20 mouse cellular contexts compared by ENCODE assay signal in the genomic region with DNA sequence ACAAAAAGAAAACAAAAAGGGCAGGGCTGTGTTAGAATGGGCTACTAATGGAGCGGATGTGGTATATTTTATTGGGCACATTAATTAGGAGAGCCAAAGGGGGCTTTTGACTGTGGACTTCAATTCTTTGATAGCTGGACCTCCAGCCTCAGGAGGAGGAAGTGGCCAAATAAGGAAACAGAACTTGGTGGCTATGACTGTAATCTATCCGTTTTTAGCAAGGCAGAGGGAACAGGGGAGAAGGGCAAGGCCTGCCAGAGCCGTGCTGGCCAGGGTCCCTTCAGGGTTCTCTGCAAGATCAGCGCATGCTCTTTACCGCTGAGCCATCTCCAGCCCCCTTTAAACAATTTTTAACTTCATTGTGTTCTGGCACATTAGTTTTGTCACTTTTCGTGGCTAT.
DNase-seq lines count a peak whose midpoint lies in the region; ATAC-seq and TF ChIP-seq lines count a peak whose summit lies in the region.
"Had no signal": no experiment of that assay in that cellular context is flagged by ENCODE, and none has a peak within 500 bp of the region (broad histone marks: within the 10 kb centered on the region; RNA-seq: fewer than 3 reads in every experiment).

No protein-coding gene starts in this region.

- dilution Hi-C loops in CH12.LX (cut with MboI; ENCODE audit: extremely low pct_ligation_motif_present, extremely low pct_unique_long_range_greater_than_20kb, low sequenced_read_pairs) = no loop called here

- in situ Hi-C loops in CH12.LX (cut with MboI; ENCODE audit: low pct_ligation_motif_present, low pct_unique_long_range_greater_than_20kb, low sequenced_read_pairs) = loop anchor here (10.0 kb wide), 2 partner anchors 235 to 505 kb away; no protein-coding TSS in a partner anchor

- TF ChIP-seq POLR2A in CH12.LX (IDR thresholded peaks at IDR 0.05; ENCODE audit: low read depth, low read length) = no peak
- TF ChIP-seq POLR2A in lung, adult 2 months (IDR thresholded peaks at IDR 0.05; ENCODE audit: borderline replicate concordance, extremely low read depth, low read depth, low read length) = no peak

- H3K4me2 ChIP-seq in heart, embryonic 15.5 days = no peak overlapping the region
- H3K4me2 ChIP-seq in CH12.LX (ENCODE audit: insufficient read depth, low read depth, poor library complexity, severe bottlenecking) = peak overlapping the region; percentile 66
- H3K4me2 ChIP-seq: embryonic facial prominence, embryonic 15.5 days; hindbrain, embryonic 13.5 days; limb, embryonic 12.5 days had no signal

- no peaks in the 10 kb centered on the region for H3K27me3 ChIP-seq in heart, embryonic 15.5 days
- peaks cover 2% of the 10 kb centered on the region for H3K27me3 ChIP-seq in CH12.LX (replicated peaks)
- H3K27me3 ChIP-seq: embryonic facial prominence, embryonic 15.5 days; hindbrain, embryonic 13.5 days; limb, embryonic 12.5 days had no signal

- H3K4me3 ChIP-seq in heart, embryonic 15.5 days = no peak overlapping the region
- no peak overlapping the region for H3K4me3 ChIP-seq in CH12.LX (replicated peaks in 1 of 3; ENCODE audit: low read depth in 2 of 3, low read length in 2 of 3, poor library complexity in 1 of 3)
- no peak overlapping the region for H3K4me3 ChIP-seq in lung, adult 2 months (replicated peaks; ENCODE audit: extremely low read depth, low read depth, low read length)
- H3K4me3 ChIP-seq: embryonic facial prominence, embryonic 15.5 days; hindbrain, embryonic 13.5 days; limb, embryonic 12.5 days; midbrain, embryonic 10.5 days had no signal

- TF ChIP-seq CTCF in CH12.LX (conservative IDR thresholded peaks at IDR 0.05 in 1 of 2, IDR thresholded peaks at IDR 0.05 in 1 of 2; ENCODE audit: low read depth in 2 of 2, low read length in 2 of 2) = no peak
- no peak for TF ChIP-seq CTCF in lung, adult 2 months (IDR thresholded peaks at IDR 0.05; ENCODE audit: insufficient read depth, low read length)

- DNase-seq in heart, adult 18-20 months = no peak
- DNase-seq in 416B (ENCODE audit: low read depth) (peak; percentile 56), CH12.LX (ENCODE audit: extremely low read depth) (peak; percentile 45), adipocyte (ENCODE audit: low spot score) (no peak)
- peak; percentile 26 for DNase-seq in induced T-regulatory cell, adult 2 months (ENCODE audit: low read depth)
- no peak for DNase-seq in lung, adult 2 months
- DNase-seq in frontal cortex, postnatal 14 days (ENCODE audit: low spot score in 2 of 2) = no peak
- DNase-seq: adrenal gland, postnatal 25 days; cerebellum, adult 9-11 months; layer of hippocampus, adult 9-11 months; lung, postnatal 14 days; right cerebral cortex, adult 18-20 months had no signal

- H3K9me3 ChIP-seq in heart, embryonic 15.5 days (replicated peaks) = no peaks in the 10 kb centered on the region
- H3K9me3 ChIP-seq in CH12.LX (replicated peaks; ENCODE audit: low read length) = no peaks in the 10 kb centered on the region
- H3K9me3 ChIP-seq: embryonic facial prominence, embryonic 15.5 days; hindbrain, embryonic 13.5 days; limb, embryonic 12.5 days; midbrain, embryonic 10.5 days had no signal

- peak; percentile 27; the same call in 1 of the 2 replicates for TF ChIP-seq EP300 in CH12.LX (IDR thresholded peaks at IDR 0.05; ENCODE audit: low read length)

- no peak overlapping the region for H3K9ac ChIP-seq in heart, embryonic 15.5 days
- H3K9ac ChIP-seq in CH12.LX (ENCODE audit: insufficient read depth, low read depth) = no peak overlapping the region
- H3K9ac ChIP-seq: embryonic facial prominence, embryonic 15.5 days; hindbrain, embryonic 13.5 days; limb, embryonic 12.5 days; liver, embryonic 14.5 days had no signal

- H3K79me2 ChIP-seq in CH12.LX (replicated peaks; ENCODE audit: control insufficient read depth, extremely low read depth, insufficient read depth, poor library complexity, severe bottlenecking) = no peaks in the 10 kb centered on the region

- peak overlapping the region; percentile 57 for H3K27ac ChIP-seq in heart, embryonic 15.5 days
- H3K27ac ChIP-seq in CH12.LX (ENCODE audit: insufficient read depth, low read depth) = no peak overlapping the region
- H3K27ac ChIP-seq: embryonic facial prominence, embryonic 15.5 days; hindbrain, embryonic 13.5 days; limb, embryonic 12.5 days; liver, embryonic 14.5 days; midbrain, embryonic 10.5 days had no signal

- no peak for TF ChIP-seq RAD21 in CH12.LX (IDR thresholded peaks at IDR 0.05; ENCODE audit: low read depth, low read length)

- 61% methylated on average over 6 of the region's 6 CpGs for WGBS in heart, embryonic 15.5 days
- 71% methylated on average over 6 of the region's 6 CpGs for WGBS in lung, adult 2 months

- no peak for ATAC-seq in heart, embryonic 15.5 days (replicated peaks; ENCODE audit: insufficient number of reproducible peaks, insufficient read depth, low FRiP score, low read depth)
- ATAC-seq: CD4-positive, CD25-positive, alpha-beta regulatory T cell, adult 4 months; intestine, embryonic 16.5 days had no signal

- H3K36me3 ChIP-seq in heart, embryonic 15.5 days = no peaks in the 10 kb centered on the region
- H3K36me3 ChIP-seq in CH12.LX (replicated peaks in 1 of 2; ENCODE audit: control insufficient read depth in 1 of 2, insufficient read depth in 1 of 2, low read length in 1 of 2) = no peaks in the 10 kb centered on the region
- H3K36me3 ChIP-seq: embryonic facial prominence, embryonic 15.5 days; hindbrain, embryonic 13.5 days; limb, embryonic 12.5 days; midbrain, embryonic 10.5 days had no signal

- H3K4me1 ChIP-seq in heart, embryonic 15.5 days (replicated peaks) = peaks cover 8% of the 10 kb centered on the region
- peaks cover 19 to 54% of the 10 kb centered on the region in 2 experiments; a peak in 3 of 4 replicates for H3K4me1 ChIP-seq in CH12.LX (ENCODE audit: control insufficient read depth in 1 of 2, insufficient read depth in 2 of 2)
- H3K4me1 ChIP-seq in lung, adult 2 months (ENCODE audit: control insufficient read depth, insufficient read depth, low read length) = no peaks in the 10 kb centered on the region
- H3K4me1 ChIP-seq: embryonic facial prominence, embryonic 15.5 days; limb, embryonic 12.5 days; midbrain, embryonic 10.5 days had no signal

TF ChIP-seq in CH12.LX, 34 proteins besides CTCF, POLR2A, EP300 and RAD21:
- TF ChIP-seq ZNF384 (IDR thresholded peaks at IDR 0.05; ENCODE audit: low read depth, low read length) = no peak
- TF ChIP-seq MAZ (IDR thresholded peaks at IDR 0.05; ENCODE audit: low read depth, low read length) = no peak
- no peak for TF ChIP-seq E2F4 (IDR thresholded peaks at IDR 0.05; ENCODE audit: insufficient replicate concordance, low read depth, low read length)
- no peak for TF ChIP-seq ELF1 (IDR thresholded peaks at IDR 0.05; ENCODE audit: low read depth, low read length)
- TF ChIP-seq CHD1 (IDR thresholded peaks at IDR 0.05; ENCODE audit: low read depth, low read length) = no peak
- peak; percentile 28; the same call in 1 of the 2 replicates for TF ChIP-seq NRF1 (IDR thresholded peaks at IDR 0.05; ENCODE audit: low read depth, low read length)
- TF ChIP-seq IRF4 (IDR thresholded peaks at IDR 0.05; ENCODE audit: low read depth, low read length) = peak; percentile 22; the same call in 1 of the 2 replicates
- TF ChIP-seq TCF12 (IDR thresholded peaks at IDR 0.05; ENCODE audit: low read depth, low read length) = no peak
- no peak for TF ChIP-seq USF2 (conservative IDR thresholded peaks at IDR 0.05; ENCODE audit: low read depth, low read length)
- TF ChIP-seq HCFC1 (IDR thresholded peaks at IDR 0.05; ENCODE audit: low read depth, low read length) = no peak
- no peak for TF ChIP-seq MYC (IDR thresholded peaks at IDR 0.05; ENCODE audit: low read depth, low read length)
- TF ChIP-seq POLR2AphosphoS2 (IDR thresholded peaks at IDR 0.05; ENCODE audit: low read depth, low read length) = no peak
- no peak for TF ChIP-seq JUN (IDR thresholded peaks at IDR 0.05; ENCODE audit: insufficient read depth, low read depth, low read length)
- no peak for TF ChIP-seq ZMIZ1 (IDR thresholded peaks at IDR 0.05; ENCODE audit: low read depth, low read length)
- no peak for TF ChIP-seq BHLHE40 (IDR thresholded peaks at IDR 0.05; ENCODE audit: low read depth, low read length)
- peak; percentile 61; the same call in 1 of the 2 replicates for TF ChIP-seq MEF2A (IDR thresholded peaks at IDR 0.05; ENCODE audit: borderline replicate concordance, low read depth, low read length)
- no peak for TF ChIP-seq ETS1 (conservative IDR thresholded peaks at IDR 0.05; ENCODE audit: low read depth, low read length)
- no peak for TF ChIP-seq MAFK (IDR thresholded peaks at IDR 0.05; ENCODE audit: insufficient replicate concordance, low read length)
- TF ChIP-seq PAX5 (IDR thresholded peaks at IDR 0.05; ENCODE audit: low read length) = no peak
- no peak for TF ChIP-seq UBTF (IDR thresholded peaks at IDR 0.05; ENCODE audit: low read depth, low read length)
- no peak for TF ChIP-seq GABPA (IDR thresholded peaks at IDR 0.05; ENCODE audit: insufficient replicate concordance, low read depth, low read length)
- no peak for TF ChIP-seq ZC3H11A (IDR thresholded peaks at IDR 0.05; ENCODE audit: low read depth, low read length)

Comparison
In these comparisons a context has a peak if more than half of its experiments do, and no peak if none do; other contexts are left out.
1. DNase-seq: peak in 416B (single experiment), CH12.LX (single experiment) and induced T-regulatory cell, adult 2 months (single experiment); none in heart, adult 18-20 months (0 of 2), lung, adult 2 months (single experiment), adipocyte (single experiment) and frontal cortex, postnatal 14 days (0 of 2).